Mouse (Mus musculus) retina, postnatal 7 days (tissue): ENCODE results near the gene Helz.

Experiments used
- DNase-seq: peaks from one replicate; pipeline ENCODE4 v3.0.0-alpha.2; 2012; ENCODE audit warnings: low read depth, low spot score

The Helz gene

GRCm38 (mm10) chr11:107615696-107616095 lies 68.0 kb downstream of the Helz start:
- no peak for DNase-seq

GRCm38 (mm10) chr11:107617976-107618375 lies 70.2 kb downstream of the Helz start:
- no peak for DNase-seq

GRCm38 (mm10) chr11:107624661-107625060 lies 76.9 kb downstream of the Helz start:
- DNase-seq = no peak

GRCm38 (mm10) chr11:107625746-107626145 lies 78.0 kb downstream of the Helz start:
- DNase-seq = no peak

GRCm38 (mm10) chr11:107629504-107629903 lies 81.8 kb downstream of the Helz start:
- peak; percentile 57 for DNase-seq

- no peak for DNase-seq
These were observed 82.2 kb downstream of the Helz start for GRCm38 (mm10) chr11:107629951-107630350.

GRCm38 (mm10) chr11:107631124-107631523 lies 83.4 kb downstream of the Helz start:
- no peak for DNase-seq

- no peak for DNase-seq
These were observed 85.9 kb downstream of the Helz start for GRCm38 (mm10) chr11:107633563-107634146.

GRCm38 (mm10) chr11:107638137-107638536 lies 90.4 kb downstream of the Helz start:
- DNase-seq = no peak

GRCm38 (mm10) chr11:107639657-107640056 lies 91.9 kb downstream of the Helz start:
- no peak for DNase-seq

GRCm38 (mm10) chr11:107644461-107644860 lies 96.7 kb downstream of the Helz start:
- no peak for DNase-seq

- no peak for DNase-seq
These were observed 99.6 kb downstream of the Helz start for GRCm38 (mm10) chr11:107647330-107647729.

GRCm38 (mm10) chr11:107648668-107649067 lies 100.9 kb downstream of the Helz start:
- no peak for DNase-seq

GRCm38 (mm10) chr11:107649458-107649857 lies 101.7 kb downstream of the Helz start:
- no peak for DNase-seq

GRCm38 (mm10) chr11:107650422-107651051 lies 102.8 kb downstream of the Helz start:
- no peak for DNase-seq

- DNase-seq = no peak
These were observed 103.7 kb downstream of the Helz start for GRCm38 (mm10) chr11:107651391-107651790.

- DNase-seq = no peak
These were observed 104.4 kb downstream of the Helz start for GRCm38 (mm10) chr11:107652137-107652536.

GRCm38 (mm10) chr11:107655538-107655937 lies 107.8 kb downstream of the Helz start:
- no peak for DNase-seq

- DNase-seq = no peak
These were observed 109.4 kb downstream of the Helz start for GRCm38 (mm10) chr11:107657117-107657516.

GRCm38 (mm10) chr11:107660452-107660851 lies 112.7 kb downstream of the Helz start:
- DNase-seq = no peak

- DNase-seq = no peak
These were observed 114.9 kb downstream of the Helz start for GRCm38 (mm10) chr11:107662666-107663065.

- DNase-seq = no peak
These were observed 119.8 kb downstream of the Helz start for GRCm38 (mm10) chr11:107667542-107667941.

- no peak for DNase-seq
These were observed 120.5 kb downstream of the Helz start for GRCm38 (mm10) chr11:107668223-107668622.

- DNase-seq = no peak
These were observed 121.2 kb downstream of the Helz start for GRCm38 (mm10) chr11:107668977-107669376.
